Mouse (Mus musculus) left cerebral cortex, postnatal 36 days (tissue): ENCODE measurements around the gene Kcnk2. TPM values are rescaled to one million over a fixed set of nuclear protein-coding genes. Genes with fewer than 3 reads are reported as not detected.

ENCODE experiments used
- microRNA-seq: library from miRNA; unstranded; fragments of <30 nt; microRNA quantifications from one replicate; pipeline ENCODE4 v1.2.0, GENCODE M21; 2022
- total RNA-seq, 2 experiments: library from RNA; stranded (reverse); gene quantifications; 2 replicates each; pipeline ENCODE4 v1.2.3; 2021

Gene Kcnk2
- total RNA-seq, 2 experiments from 2014 or later: 59.7 to 62.9 TPM

Small RNA genes within 50 kb of the gene (microRNA-seq; reads per million reads assigned to microRNA genes)
- gene Gm24092: not detected
